Mouse (Mus musculus) ES-Bruce4 (cell line): ENCODE data around the gene Nlrx1.

Experiments used
- CTCF ChIP-seq: IDR thresholded peaks from one replicate; pipeline ENCODE4 v1.8.1; 2011; ENCODE audit warnings: low read depth, low read length
- POLR2A ChIP-seq: IDR thresholded peaks from one replicate; pipeline ENCODE4 v1.8.1; 2011; ENCODE audit warnings: low read length; ENCODE audit not compliant: insufficient read depth

- TF ChIP-seq CTCF = no peak
- no peak for TF ChIP-seq POLR2A
These were observed 45.8 kb upstream of the Nlrx1 start for GRCm38 (mm10) chr9:44314257-44314547.
